Mouse (Mus musculus) embryonic facial prominence, embryonic 12.5 days (tissue): ENCODE measurements around the gene Unkl. TPM values are rescaled to one million over a fixed set of nuclear protein-coding genes. Genes with fewer than 3 reads are reported as not detected.

ENCODE experiments used
- ATAC-seq: fragments of 200-750 bp; cut with Nextera tagmentation; 2 replicates; pipeline ENCODE4 v1.8.0; 2017; ENCODE audit not compliant: insufficient number of reproducible peaks, insufficient read depth, low FRiP score, low TSS enrichment
- H3K27ac ChIP-seq: fragments of 300-500 bp; sonication (generic); 2 replicates; pipeline ENCODE4 v1.5.1; 2016; ENCODE audit warnings: mild to moderate bottlenecking
- H3K27me3 ChIP-seq: fragments of 300-500 bp; sonication (generic); 2 replicates; pipeline ENCODE4 v1.6.1; 2016; ENCODE audit warnings: mild to moderate bottlenecking, moderate library complexity
- H3K36me3 ChIP-seq: fragments of 300-500 bp; sonication (generic); 2 replicates; pipeline ENCODE4 v1.6.1; 2016; ENCODE audit warnings: mild to moderate bottlenecking
- H3K4me1 ChIP-seq: fragments of 300-500 bp; sonication (generic); 2 replicates; pipeline ENCODE4 v1.6.1; 2016
- H3K4me2 ChIP-seq: fragments of 300-500 bp; sonication (generic); replicated peaks from 2 replicates; pipeline ENCODE4 v1.6.1; 2016; ENCODE audit warnings: mild to moderate bottlenecking, moderate library complexity
- H3K4me3 ChIP-seq: fragments of 300-500 bp; sonication (generic); 2 replicates; pipeline ENCODE4 v1.5.1; 2016; ENCODE audit warnings: mild to moderate bottlenecking
- H3K9ac ChIP-seq: fragments of 300-500 bp; sonication (generic); 2 replicates; pipeline ENCODE4 v1.6.1; 2016; ENCODE audit warnings: mild to moderate bottlenecking, moderate library complexity
- H3K9me3 ChIP-seq: fragments of 300-500 bp; sonication (generic); 2 replicates; pipeline ENCODE4 v1.6.1; 2016; ENCODE audit warnings: mild to moderate bottlenecking, moderate library complexity
- WGBS: fragments of 180-500 bp; shearing (Covaris S2); methylation state at CpG from one replicate; pipeline ENCODE4 v1.1.7; 2016; 5-methylcytosine and 5-hydroxymethylcytosine counted together
- polyA plus RNA-seq: library from polyadenylated mRNA; unstranded; fragments of >200 nt; fragmentation: Nextera tagmentation; extraction: Ambion mirVana; gene quantifications from 2 replicates; pipeline ENCODE4 v1.2.1, GENCODE M21; 2016

Unkl gene
- polyA plus RNA-seq, 1 experiment from 2014 or later: 12.9 TPM

DNA sequence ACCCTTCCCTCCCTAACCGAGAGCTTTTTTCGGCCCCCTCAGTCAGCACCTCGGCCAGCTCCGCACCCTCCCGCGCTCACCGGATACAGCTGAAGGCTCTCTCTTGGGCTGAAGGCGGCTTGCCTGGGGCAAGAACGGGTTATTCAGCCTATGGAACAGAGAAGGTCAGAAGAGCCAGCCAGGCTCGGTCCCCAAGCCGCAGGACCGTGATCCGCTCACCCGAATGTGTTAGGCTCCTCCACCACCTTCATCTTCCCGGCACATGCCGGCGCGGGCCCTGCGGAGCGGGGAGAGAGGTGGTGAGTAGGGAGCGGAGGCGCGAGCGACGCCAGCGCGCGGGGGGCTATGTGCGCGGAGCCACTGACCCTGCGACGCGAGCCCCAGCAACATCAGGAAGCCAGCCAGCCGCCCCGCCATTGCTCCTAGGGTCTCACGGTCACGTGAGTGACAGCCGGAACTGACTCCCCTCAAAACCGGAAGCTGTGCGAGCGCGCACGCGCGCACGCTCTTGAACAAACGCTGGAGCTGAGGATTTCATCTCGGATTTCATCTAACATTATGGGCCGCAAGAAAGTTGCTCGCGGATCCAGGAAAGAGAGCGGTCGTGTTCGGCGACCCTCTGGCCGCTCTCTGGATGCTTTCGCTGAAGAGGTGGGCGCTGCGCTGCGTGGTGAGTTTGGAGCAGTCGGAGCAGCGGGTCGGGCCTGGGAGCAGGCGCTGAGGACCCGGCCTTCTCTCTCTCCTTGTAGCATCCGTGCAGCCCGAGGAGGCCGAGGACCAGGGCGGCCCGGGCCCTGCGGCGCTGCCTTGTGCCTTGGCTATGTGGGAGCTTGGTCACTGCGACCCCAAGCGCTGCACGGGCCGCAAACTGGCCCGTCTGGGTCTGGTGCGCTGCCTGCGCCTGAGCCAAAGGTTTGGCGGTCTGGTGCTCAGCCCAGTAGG lies 51.8 kb downstream of the Unkl start, which contains the start of the genes Gnptg and Tsr3:
Gene Gnptg, minus strand, starts transcription at position 430 of the 942 bp plus-strand sequence.
Gene Tsr3, plus strand, starts transcription at position 476 of the 942 bp plus-strand sequence.
- peak within 1 kb of the TSS; percentile 89 for H3K27ac ChIP-seq

DNA sequence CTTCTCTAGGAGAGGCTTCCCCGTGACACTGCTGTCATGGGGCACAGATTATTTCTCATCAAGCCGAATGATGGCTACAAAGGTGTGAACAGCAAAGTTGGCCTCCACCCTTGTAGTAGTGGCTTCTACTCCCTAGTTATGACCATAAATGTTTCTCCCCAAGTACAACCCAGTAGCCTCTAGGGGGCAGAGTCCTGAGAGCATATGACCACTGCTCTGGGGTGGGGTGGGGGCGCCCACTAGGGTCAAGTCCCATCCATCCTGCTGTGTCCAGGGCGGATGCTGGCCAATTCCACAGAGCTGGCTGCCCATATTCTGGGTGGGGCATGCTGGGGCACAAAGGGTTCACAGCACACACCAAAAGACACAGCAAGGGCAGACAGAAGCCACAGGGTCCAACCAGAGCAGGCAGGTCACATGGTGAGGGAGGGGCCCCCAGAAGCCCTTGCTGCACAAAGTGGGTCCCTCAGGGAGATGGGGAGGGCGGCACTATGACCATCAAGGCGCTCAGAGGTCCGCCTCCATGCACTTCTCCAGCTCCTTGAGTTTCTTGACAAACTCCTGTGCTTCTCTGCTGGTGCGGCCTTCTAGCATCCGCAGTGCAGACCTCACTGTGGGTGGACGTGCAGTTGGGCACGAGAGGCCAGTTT lies 55.1 kb downstream of the Unkl start:
- no peaks in the 10 kb centered on the region for H3K27me3 ChIP-seq
- peaks cover 39% of the 10 kb centered on the region for H3K36me3 ChIP-seq
- no peak overlapping the region for H3K9ac ChIP-seq
- H3K9me3 ChIP-seq: no peaks in the 10 kb centered on the region
- no peak overlapping the region for H3K27ac ChIP-seq
- 83% methylated on average over 11 of the region's 11 CpGs for whole genome bisulfite sequencing
- no peak overlapping the region for H3K4me2 ChIP-seq
- no peak overlapping the region for H3K4me3 ChIP-seq
- peaks cover 17% of the 10 kb centered on the region for H3K4me1 ChIP-seq
- ATAC-seq: no peak

More for the DNA sequence above, 51.8 kb downstream of the Unkl start, which contains the start of the genes Gnptg and Tsr3:
- WGBS: under 1% methylated on average over 80 of the region's 80 CpGs
- Histone ChIP-seq H3K4me1 (peaks cover 17% of the 10 kb centered on the region), H3K27me3 (no peaks in the 10 kb centered on the region), H3K4me2 (peak within 1 kb of the TSS; percentile 92), H3K4me3 (peak within 1 kb of the TSS; percentile 98), H3K36me3 (peaks cover 50% of the 10 kb centered on the region), H3K9ac (peak within 1 kb of the TSS; percentile 97), H3K9me3 (no peaks in the 10 kb centered on the region)
- ATAC-seq: peak; percentile 77

GRCm38 (mm10) chr17:25244239-25244638 lies 56.0 kb downstream of the Unkl start:
- no peak overlapping the region for H3K9ac ChIP-seq
- no peak overlapping the region for H3K4me3 ChIP-seq
- WGBS: 79% methylated on average over 16 of the region's 16 CpGs

DNA sequence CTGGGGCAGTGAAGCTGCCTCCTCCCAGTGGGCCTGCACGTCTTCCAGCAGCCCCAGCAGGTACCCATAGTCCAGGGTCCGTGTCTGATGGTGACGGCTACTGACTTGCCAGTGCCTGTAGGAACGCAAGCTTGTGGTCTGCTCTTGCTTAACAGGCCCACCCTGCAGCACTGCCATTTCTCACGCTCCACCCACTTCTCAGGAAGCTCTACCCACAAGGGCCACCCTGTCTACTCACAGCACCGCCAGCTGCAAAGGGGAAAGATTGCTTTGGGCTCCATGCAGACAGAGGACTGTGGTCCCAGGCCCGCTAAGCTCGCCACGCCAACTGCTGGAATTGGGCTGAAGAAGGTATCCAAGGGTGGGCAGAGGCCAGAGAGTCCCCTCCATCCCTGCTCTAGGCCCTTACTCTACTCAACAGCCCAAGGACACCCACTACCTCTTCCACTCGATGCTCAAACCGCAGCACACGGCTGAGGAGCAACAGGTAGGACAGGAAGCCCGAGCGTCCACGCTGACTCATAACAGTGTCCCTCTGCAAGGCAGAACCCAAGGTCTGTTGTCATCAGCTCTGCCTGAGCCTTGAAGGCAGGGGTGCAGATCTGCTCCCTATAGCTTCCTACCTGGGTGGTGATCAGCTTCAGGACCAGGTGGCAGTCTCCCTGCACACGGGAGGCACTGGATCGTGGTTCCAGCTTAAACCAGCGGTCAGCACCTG lies 60.0 kb downstream of the Unkl start:
- no peak for ATAC-seq
- no peak overlapping the region for H3K9ac ChIP-seq
- H3K27ac ChIP-seq: no peak overlapping the region
- no peak overlapping the region for H3K4me3 ChIP-seq
- H3K36me3 ChIP-seq: peaks cover 25% of the 10 kb centered on the region
- 80% methylated on average over 18 of the region's 18 CpGs for WGBS
- no peaks in the 10 kb centered on the region for H3K4me1 ChIP-seq
- peaks cover 7% of the 10 kb centered on the region; the same call in 1 of the 2 replicates for H3K27me3 ChIP-seq
- no peak overlapping the region for H3K4me2 ChIP-seq
- no peaks in the 10 kb centered on the region for H3K9me3 ChIP-seq

More at GRCm38 (mm10) chr17:25244239-25244638, 56.0 kb downstream of the Unkl start:
- Histone ChIP-seq H3K4me1 (peaks cover 13% of the 10 kb centered on the region), H3K27me3 (no peaks in the 10 kb centered on the region), H3K27ac (no peak overlapping the region), H3K36me3 (peaks cover 39% of the 10 kb centered on the region), H3K9me3 (no peaks in the 10 kb centered on the region), H3K4me2 (no peak overlapping the region)
- no peak for ATAC-seq

DNA sequence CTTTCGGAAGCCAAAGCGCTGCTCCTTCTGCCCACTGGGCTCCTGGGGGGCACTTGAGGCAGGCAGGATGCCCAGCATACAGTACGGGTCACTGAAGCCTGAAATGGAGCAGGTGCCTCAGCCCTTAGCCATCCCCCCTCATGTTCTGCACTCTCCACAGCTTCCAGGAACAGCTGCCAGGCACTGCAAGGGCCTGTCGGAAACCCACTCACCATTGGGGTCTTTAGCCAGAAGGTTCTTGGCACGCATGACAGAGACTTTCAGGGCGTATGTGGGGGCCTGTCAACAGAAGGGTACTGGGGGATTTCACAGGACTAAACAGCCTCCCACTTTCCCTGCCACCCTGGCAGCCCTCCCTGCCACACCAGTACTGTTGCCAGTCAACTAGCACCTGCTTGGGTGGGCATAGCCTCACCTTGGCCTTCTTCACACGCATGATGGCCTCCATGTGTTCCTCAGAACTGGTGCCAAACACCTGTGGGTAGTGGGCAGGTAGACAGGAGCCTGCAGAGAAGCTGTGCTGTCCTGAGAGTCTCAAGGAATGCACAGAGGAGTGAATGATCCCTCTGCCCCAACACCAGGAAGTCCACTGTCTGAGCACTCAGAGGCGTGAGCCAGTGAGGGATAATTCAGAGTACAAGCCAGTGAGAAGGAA lies 62.1 kb downstream of the Unkl start:
- no peak overlapping the region for H3K27ac ChIP-seq
- H3K4me3 ChIP-seq: no peak overlapping the region
- H3K27me3 ChIP-seq: peaks cover 29% of the 10 kb centered on the region
- 0 out of 2 replicates have a peak, but pooled peaks cover 4% of the 10 kb centered on the region for H3K36me3 ChIP-seq
- ATAC-seq: no peak
- WGBS: 80% methylated on average over 8 of the region's 8 CpGs
- no peak overlapping the region for H3K4me2 ChIP-seq
- no peaks in the 10 kb centered on the region for H3K9me3 ChIP-seq
- H3K9ac ChIP-seq: no peak overlapping the region
- peaks cover 6% of the 10 kb centered on the region; the same call in 1 of the 2 replicates for H3K4me1 ChIP-seq

DNA sequence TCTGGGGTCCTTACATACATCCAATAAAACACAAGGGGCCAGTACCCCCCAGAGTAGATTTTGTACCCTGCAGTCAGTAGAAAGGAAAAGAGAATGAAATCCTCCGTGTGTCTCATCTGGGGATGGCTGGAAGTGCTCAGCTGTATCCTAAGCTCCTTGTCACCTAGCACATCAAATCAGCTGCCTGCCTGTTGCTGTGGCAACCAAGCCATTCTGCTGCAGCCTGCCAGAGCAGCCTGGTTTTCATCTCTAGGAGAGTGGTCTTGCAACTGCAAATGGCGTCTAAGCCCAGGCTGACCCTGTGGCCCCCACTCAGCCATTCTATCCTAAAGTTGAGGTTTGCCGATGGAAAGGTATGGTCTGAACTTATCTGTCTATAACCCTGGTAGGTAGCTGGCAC lies 64.4 kb downstream of the Unkl start:
- Histone ChIP-seq H3K36me3 (no peaks in the 10 kb centered on the region), H3K9ac (no peak overlapping the region), H3K4me1 (peaks cover 16% of the 10 kb centered on the region), H3K27ac (no peak overlapping the region), H3K4me2 (no peak overlapping the region), H3K9me3 (no peaks in the 10 kb centered on the region), H3K4me3 (no peak overlapping the region), H3K27me3 (peaks cover 39% of the 10 kb centered on the region)
- ATAC-seq: no peak
- WGBS: 45% methylated on average over 3 of the region's 3 CpGs

GRCm38 (mm10) chr17:25253760-25254159 lies 65.6 kb downstream of the Unkl start:
- Histone ChIP-seq H3K36me3 (no peaks in the 10 kb centered on the region), H3K27me3 (peaks cover 39% of the 10 kb centered on the region), H3K4me3 (no peak overlapping the region), H3K4me1 (peaks cover 16% of the 10 kb centered on the region), H3K4me2 (no peak overlapping the region), H3K9ac (no peak overlapping the region), H3K27ac (no peak overlapping the region), H3K9me3 (no peaks in the 10 kb centered on the region)
- 32% methylated on average over 10 of the region's 10 CpGs for WGBS
- ATAC-seq: no peak

DNA sequence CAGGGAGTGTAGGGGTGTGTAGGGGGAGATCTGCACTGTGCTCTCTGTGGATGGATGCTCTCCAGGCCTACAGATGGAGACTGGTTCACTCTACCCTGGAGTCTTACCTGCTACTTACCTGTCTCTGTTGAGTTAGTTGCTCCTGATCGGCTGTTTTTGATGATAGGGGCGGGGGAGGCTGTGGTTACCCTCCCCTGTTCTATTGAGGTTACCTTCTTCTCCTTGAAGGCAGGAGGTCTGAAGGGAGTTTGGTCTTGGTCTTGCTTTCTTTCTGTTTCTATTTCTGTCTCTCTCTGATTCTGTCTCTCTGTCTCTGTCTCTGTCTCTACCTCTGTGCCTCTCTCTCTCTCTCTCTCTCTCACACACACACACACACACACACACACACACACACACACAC lies 66.9 kb downstream of the Unkl start:
- H3K4me3 ChIP-seq: no peak overlapping the region
- H3K9me3 ChIP-seq: no peaks in the 10 kb centered on the region
- no peak for ATAC-seq
- no peak overlapping the region for H3K27ac ChIP-seq
- 34% methylated on average over 2 of the region's 2 CpGs for WGBS
- peaks cover 39% of the 10 kb centered on the region for H3K27me3 ChIP-seq
- H3K4me1 ChIP-seq: peaks cover 16% of the 10 kb centered on the region
- H3K36me3 ChIP-seq: peaks cover 10% of the 10 kb centered on the region
- H3K4me2 ChIP-seq: no peak overlapping the region
- no peak overlapping the region for H3K9ac ChIP-seq

DNA sequence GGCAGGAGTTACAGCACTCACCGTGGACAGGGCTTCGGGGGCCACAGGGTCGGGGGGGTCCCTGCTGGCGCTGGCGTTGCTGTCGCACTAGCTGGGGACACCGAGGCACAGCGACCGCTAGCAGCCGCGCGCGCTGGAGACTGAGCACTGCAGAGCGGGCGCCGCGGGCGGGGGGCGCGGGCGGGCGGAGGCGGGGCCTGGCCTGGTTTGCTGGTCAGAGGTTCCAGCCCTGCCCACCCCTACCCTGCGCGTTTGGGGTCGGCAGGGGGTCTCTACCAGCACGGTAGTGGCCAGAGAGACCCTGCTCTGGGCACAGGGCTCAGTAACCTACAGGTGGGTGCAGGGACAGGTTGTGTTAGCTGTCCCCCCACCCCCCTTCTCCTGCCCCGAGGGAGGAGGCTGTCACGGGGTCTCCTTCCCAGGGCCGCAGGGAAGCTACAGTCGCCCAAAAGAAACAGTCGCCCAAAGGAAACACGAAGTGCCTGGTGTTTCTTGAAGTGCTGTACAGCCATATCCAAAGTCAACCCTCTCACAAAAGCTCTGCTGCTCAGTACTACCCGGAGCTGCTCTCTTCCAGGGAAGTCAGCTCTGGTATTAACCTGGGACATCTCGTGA lies 68.0 kb downstream of the Unkl start, which contains the start of gene Baiap3:
Gene Baiap3, minus strand, starts transcription at position 225 of the 615 bp plus-strand sequence.
- 4% methylated on average over 29 of the region's 35 CpGs for WGBS
- H3K36me3 ChIP-seq: peaks cover 12% of the 10 kb centered on the region
- H3K9ac ChIP-seq: peak within 1 kb of the TSS; percentile 31
- H3K4me1 ChIP-seq: peaks cover 16% of the 10 kb centered on the region
- ATAC-seq: peak; percentile 18; the same call in 1 of the 2 replicates
- peak within 1 kb of the TSS; percentile 64 for H3K4me2 ChIP-seq
- peak within 1 kb of the TSS; percentile 36 for H3K4me3 ChIP-seq
- H3K9me3 ChIP-seq: no peaks in the 10 kb centered on the region
- H3K27me3 ChIP-seq: peaks cover 39% of the 10 kb centered on the region
- no peak within 1 kb of the TSS for H3K27ac ChIP-seq

GRCm38 (mm10) chr17:25257804-25258261 lies 69.6 kb downstream of the Unkl start:
- Histone ChIP-seq H3K4me2 (no peak overlapping the region), H3K9ac (no peak overlapping the region), H3K9me3 (no peaks in the 10 kb centered on the region), H3K27me3 (peaks cover 35% of the 10 kb centered on the region), H3K4me3 (no peak overlapping the region), H3K27ac (no peak overlapping the region), H3K36me3 (peaks cover 18% of the 10 kb centered on the region), H3K4me1 (peaks cover 16% of the 10 kb centered on the region)
- ATAC-seq: no peak
- WGBS: 55% methylated on average over 6 of the region's 6 CpGs
